Mouse (Mus musculus) erythroblast, embryonic 14.5 days (primary cell): ENCODE data around the gene Capn15.

Source experiments
- GATA1 ChIP-seq: IDR thresholded peaks from 2 replicates; pipeline ENCODE4 v1.6.1; 2012; ENCODE audit warnings: low read length, inconsistent platforms, mixed read lengths
- TAL1 ChIP-seq: IDR thresholded peaks from 3 replicates; pipeline ENCODE4 v1.6.1; 2012; ENCODE audit warnings: low read length, inconsistent platforms, mixed read lengths

GRCm38 (mm10) chr17:25946891-25947290 lies 38.7 kb downstream of the Capn15 start:
- no peak for TF ChIP-seq GATA1
- TF ChIP-seq TAL1: no peak
